Comparison of ENCODE assay signal across 16 mouse cellular contexts in genomic region chrX:142571772-142572171, GRCm38 (mm10).
"Had no signal": no experiment of that assay in that cellular context is flagged by ENCODE, and none has a peak within 500 bp of the region (broad histone marks: within the 10 kb centered on the region; RNA-seq: fewer than 3 reads in every experiment).

No protein-coding gene starts in this region.

- DNase-seq: retina, postnatal 1 day; right cerebral cortex, adult 18-20 months; right cerebral cortex, postnatal 14 days; right cerebral cortex, postnatal 25 days; right cerebral cortex, postnatal 4 days; spleen, adult 18-20 months; thymus, adult 18-20 months; thymus, adult 2 months; thymus, postnatal 14 days; thymus, postnatal 25 days; thymus, postnatal 36 days; thymus, postnatal 4 days had no signal

- H3K4me3 ChIP-seq: neural tube, embryonic 13.5 days; neural tube, embryonic 15.5 days; stomach, embryonic 15.5 days had no signal

- H3K36me3 ChIP-seq: neural tube, embryonic 13.5 days; neural tube, embryonic 15.5 days; stomach, embryonic 15.5 days had no signal

- H3K9ac ChIP-seq: neural tube, embryonic 13.5 days; neural tube, embryonic 15.5 days; stomach, embryonic 15.5 days had no signal

- H3K27ac ChIP-seq: neural tube, embryonic 13.5 days; neural tube, embryonic 15.5 days; stomach, embryonic 15.5 days; stomach, postnatal 0 days had no signal

- H3K9me3 ChIP-seq: neural tube, embryonic 13.5 days; neural tube, embryonic 15.5 days; stomach, embryonic 15.5 days had no signal

- H3K27me3 ChIP-seq: neural tube, embryonic 15.5 days; stomach, embryonic 15.5 days had no signal

- H3K4me1 ChIP-seq: neural tube, embryonic 13.5 days; neural tube, embryonic 15.5 days; stomach, embryonic 15.5 days had no signal
